Mouse (Mus musculus): ENCODE results near the gene Ccdc110.

The Ccdc110 gene

GRCm38 (mm10) chr8:45934582-45935014 is at the start of gene Ccdc110:
Gene Ccdc110 (plus strand): TSS chr8:45934619.
- peak; percentile 94 for DNase-seq

GRCm38 (mm10) chr8:45885202-45885685 is 49.2 kb upstream of the Ccdc110 start, which contains the start of gene Pdlim3:
Gene Pdlim3 (plus strand): TSS chr8:45885461.
- DNase-seq = peak; percentile 75

GRCm38 (mm10) chr8:45885775-45886174 is 48.6 kb upstream of the Ccdc110 start:
- peak; percentile 44 for DNase-seq

- DNase-seq = no peak
These were observed 44.7 kb upstream of the Ccdc110 start for GRCm38 (mm10) chr8:45889737-45890136.

GRCm38 (mm10) chr8:45896590-45896989 is 37.8 kb upstream of the Ccdc110 start:
- DNase-seq = no peak

- peak; percentile 43 for DNase-seq
These were observed 34.6 kb upstream of the Ccdc110 start for GRCm38 (mm10) chr8:45899783-45900182.

- no peak for DNase-seq
These were observed 32.8 kb upstream of the Ccdc110 start for GRCm38 (mm10) chr8:45901626-45902025.

- DNase-seq = no peak
These were observed 30.8 kb upstream of the Ccdc110 start for GRCm38 (mm10) chr8:45903659-45904058.

- DNase-seq = no peak
These were observed 28.7 kb upstream of the Ccdc110 start for GRCm38 (mm10) chr8:45905591-45906250.

GRCm38 (mm10) chr8:45906251-45906619 is 28.2 kb upstream of the Ccdc110 start:
- DNase-seq = no peak

GRCm38 (mm10) chr8:45913707-45914106 is 20.7 kb upstream of the Ccdc110 start:
- DNase-seq = no peak

- DNase-seq = no peak
These were observed 17.9 kb upstream of the Ccdc110 start for GRCm38 (mm10) chr8:45916496-45916895.

GRCm38 (mm10) chr8:45917040-45917679 is 17.3 kb upstream of the Ccdc110 start:
- DNase-seq = no peak

GRCm38 (mm10) chr8:45918891-45919290 is 15.5 kb upstream of the Ccdc110 start:
- DNase-seq = no peak

GRCm38 (mm10) chr8:45920392-45920791 is 14.0 kb upstream of the Ccdc110 start:
- DNase-seq = no peak

- no peak for DNase-seq
These were observed 12.3 kb upstream of the Ccdc110 start for GRCm38 (mm10) chr8:45922116-45922515.

GRCm38 (mm10) chr8:45936986-45937385 is 2.6 kb downstream of the Ccdc110 start:
- no peak for DNase-seq

GRCm38 (mm10) chr8:45946283-45946682 is 11.9 kb downstream of the Ccdc110 start:
- no peak for DNase-seq

- no peak for DNase-seq
These were observed 16.2 kb downstream of the Ccdc110 start for GRCm38 (mm10) chr8:45950622-45951021.

- DNase-seq = peak; percentile 6
These were observed 36.5 kb downstream of the Ccdc110 start for GRCm38 (mm10) chr8:45970894-45971293.

GRCm38 (mm10) chr8:45973988-45974505 is 39.6 kb downstream of the Ccdc110 start:
- peak; percentile 57 for DNase-seq

- DNase-seq = peak; percentile 98
These were observed 40.9 kb downstream of the Ccdc110 start, which contains the start of the genes 1700029J07Rik and Ufsp2 for GRCm38 (mm10) chr8:45975126-45975836. Gene 1700029J07Rik (minus strand): TSS chr8:45975252. Gene Ufsp2 (plus strand): TSS chr8:45975528.

GRCm38 (mm10) chr8:45975837-45976468 is 41.5 kb downstream of the Ccdc110 start:
- DNase-seq = no peak
